Mouse (Mus musculus) kidney, postnatal 14 days (tissue): ENCODE results near the gene Mapk12.

ENCODE experiments used
- DNase-seq: peaks from one replicate; pipeline ENCODE4 v3.0.0; 2022; ENCODE audit warnings: mixed read lengths

Gene Mapk12

GRCm38 (mm10) chr15:89140659-89141252 is at the start of gene Mapk12:
Gene Mapk12, minus strand, starts transcription at chr15:89140703.
- DNase-seq = peak; percentile 67

GRCm38 (mm10) chr15:89184937-89185227 is 44.4 kb upstream of the Mapk12 start:
- DNase-seq = no peak

GRCm38 (mm10) chr15:89184141-89184936 is 43.8 kb upstream of the Mapk12 start:
- DNase-seq = no peak

GRCm38 (mm10) chr15:89182842-89183241 is 42.3 kb upstream of the Mapk12 start:
- no peak for DNase-seq

- DNase-seq = peak; percentile 61
These were observed 41.8 kb upstream of the Mapk12 start for GRCm38 (mm10) chr15:89182328-89182741.

- DNase-seq = no peak
These were observed 41.2 kb upstream of the Mapk12 start for GRCm38 (mm10) chr15:89181561-89182270.

- DNase-seq = peak; percentile 91
These were observed 40.2 kb upstream of the Mapk12 start, which contains the start of gene Plxnb2 for GRCm38 (mm10) chr15:89180571-89181229. Gene Plxnb2, minus strand, starts transcription at chr15:89180788.

- no peak for DNase-seq
These were observed 39.6 kb upstream of the Mapk12 start for GRCm38 (mm10) chr15:89180081-89180541.

GRCm38 (mm10) chr15:89179630-89179964 is 39.1 kb upstream of the Mapk12 start:
- DNase-seq = no peak

- peak; percentile 93 for DNase-seq
These were observed 38.6 kb upstream of the Mapk12 start for GRCm38 (mm10) chr15:89178954-89179629.

GRCm38 (mm10) chr15:89178260-89178860 is 37.9 kb upstream of the Mapk12 start:
- DNase-seq = no peak

GRCm38 (mm10) chr15:89177576-89178259 is 37.2 kb upstream of the Mapk12 start:
- no peak for DNase-seq

GRCm38 (mm10) chr15:89177121-89177520 is 36.6 kb upstream of the Mapk12 start:
- DNase-seq = peak; percentile 93

GRCm38 (mm10) chr15:89175411-89176155 is 35.1 kb upstream of the Mapk12 start:
- no peak for DNase-seq

GRCm38 (mm10) chr15:89174889-89175339 is 34.4 kb upstream of the Mapk12 start:
- no peak for DNase-seq

- peak; percentile 89 for DNase-seq
These were observed 33.4 kb upstream of the Mapk12 start for GRCm38 (mm10) chr15:89173906-89174214.

- peak; percentile 80 for DNase-seq
These were observed 32.8 kb upstream of the Mapk12 start for GRCm38 (mm10) chr15:89173024-89173905.

- no peak for DNase-seq
These were observed 31.9 kb upstream of the Mapk12 start for GRCm38 (mm10) chr15:89172276-89172935.

GRCm38 (mm10) chr15:89171526-89172051 is 31.1 kb upstream of the Mapk12 start:
- no peak for DNase-seq
